Mouse (Mus musculus) common myeloid progenitor, adult 5-6 weeks (primary cell): ENCODE data around the gene Axin1. TPM values are rescaled to one million over a fixed set of nuclear protein-coding genes. Genes with fewer than 3 reads are reported as not detected.

ENCODE experiments used
- ATAC-seq: replicated peaks from 2 replicates; pipeline ENCODE4 v1.8.0; 2016; ENCODE audit warnings: low read depth, mild to moderate bottlenecking, moderate TSS enrichment, inconsistent platforms; ENCODE audit not compliant: poor library complexity, severe bottlenecking
- total RNA-seq: library from RNA; stranded (forward); fragments of 200-1000, 187-1606 nt; gene quantifications from 2 replicates; pipeline ENCODE4 v1.2.3, GENCODE M21; 2017

The Axin1 gene
- total RNA-seq, 1 experiment from 2014 or later: 145 TPM

- ATAC-seq: no peak
These were observed 95.9 kb downstream of the Axin1 start for GRCm38 (mm10) chr17:26234386-26234785.

DNA sequence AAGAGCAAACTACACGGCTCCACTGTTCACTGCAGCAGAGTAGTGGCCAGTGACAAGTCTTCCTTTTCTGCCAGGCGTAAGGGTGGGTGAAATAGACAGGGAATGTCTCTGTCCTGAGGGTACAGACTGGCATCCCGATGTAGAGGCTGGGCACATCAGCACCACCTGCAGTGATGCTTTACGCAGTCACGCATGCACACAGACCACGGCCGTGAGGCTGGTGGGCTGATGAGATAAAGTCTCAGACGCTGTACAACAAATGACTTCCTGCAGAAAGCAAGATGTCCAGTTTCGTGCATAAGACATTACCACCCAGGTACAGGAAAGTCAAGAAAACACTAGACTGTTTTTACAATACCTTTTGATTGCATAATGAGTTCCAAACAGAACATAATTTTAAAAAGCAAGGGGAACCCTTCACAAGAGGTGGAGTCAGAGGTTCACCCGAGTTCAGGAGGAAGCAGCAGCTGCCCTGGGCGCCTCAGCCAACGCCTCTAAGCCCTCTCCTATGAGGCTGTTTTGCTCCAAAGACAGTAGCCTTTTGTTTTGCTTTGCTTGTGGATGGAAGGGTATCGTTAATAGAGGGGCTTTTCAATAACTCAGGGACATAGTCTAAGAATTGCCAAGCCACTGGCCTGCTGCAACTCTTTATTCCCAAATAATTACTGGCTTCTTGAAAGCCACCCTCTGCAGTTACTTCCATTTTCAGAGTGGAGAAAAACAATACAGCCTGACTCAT, 96.8 kb downstream of the Axin1 start:
- peak; percentile 34; the same call in 1 of the 2 replicates for ATAC-seq

- ATAC-seq: peak; percentile 17; the same call in 1 of the 2 replicates
These were observed 99.2 kb downstream of the Axin1 start for GRCm38 (mm10) chr17:26237667-26238066.

DNA sequence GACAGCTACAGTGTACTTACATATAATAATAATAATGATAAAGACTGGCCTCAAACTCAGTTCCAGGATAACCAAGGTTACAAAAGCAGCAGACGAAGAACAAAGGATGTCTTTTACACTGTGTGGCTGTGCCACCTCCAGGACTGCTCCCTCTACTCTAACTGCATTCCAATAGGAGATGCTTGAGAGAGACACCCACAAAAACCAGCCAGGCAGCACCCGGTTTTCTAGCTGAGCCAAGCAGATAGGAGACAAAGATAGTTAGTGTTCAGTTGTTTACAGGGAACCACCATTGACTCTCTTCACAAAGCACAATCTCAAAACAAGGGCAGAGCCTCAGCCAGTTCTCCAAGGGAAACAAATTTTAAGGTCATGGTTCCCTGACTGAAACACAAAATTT, 101.1 kb downstream of the Axin1 start:
- ATAC-seq: no peak

DNA sequence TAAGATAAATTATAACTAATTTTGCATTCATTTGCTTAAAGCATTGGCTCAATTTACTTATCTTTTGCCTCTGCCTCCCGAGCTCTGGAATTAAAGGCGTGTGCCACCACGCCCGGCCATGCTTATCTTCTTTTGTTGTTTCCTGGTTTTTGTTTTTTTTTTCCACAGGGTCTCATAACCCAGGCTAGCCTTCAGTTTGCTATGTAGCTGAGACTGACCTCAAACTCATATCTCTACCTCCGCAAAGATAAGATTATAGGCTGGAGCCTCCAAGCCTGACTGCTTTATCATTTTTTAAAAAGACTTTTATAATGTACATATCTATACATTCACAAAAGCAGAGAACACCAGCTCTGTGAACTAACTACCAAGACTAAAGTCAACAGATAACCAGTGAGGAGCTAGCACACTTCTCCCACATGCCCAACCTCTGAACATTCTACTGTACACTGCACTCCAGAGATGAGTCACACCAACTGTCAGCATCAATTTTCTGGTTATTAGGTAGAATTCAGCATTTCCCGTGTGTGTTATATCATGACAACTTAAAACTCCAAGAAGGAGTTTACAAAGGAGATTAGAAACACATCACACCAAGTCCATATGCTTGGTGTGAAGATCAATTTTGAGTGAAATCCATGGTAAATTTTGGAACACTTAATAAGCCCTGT, 101.8 kb downstream of the Axin1 start:
- ATAC-seq: no peak

- no peak for ATAC-seq
These were observed 102.5 kb downstream of the Axin1 start for GRCm38 (mm10) chr17:26240990-26241389.

- peak; percentile 55 for ATAC-seq
These were observed 105.1 kb downstream of the Axin1 start for GRCm38 (mm10) chr17:26243471-26244100.

DNA sequence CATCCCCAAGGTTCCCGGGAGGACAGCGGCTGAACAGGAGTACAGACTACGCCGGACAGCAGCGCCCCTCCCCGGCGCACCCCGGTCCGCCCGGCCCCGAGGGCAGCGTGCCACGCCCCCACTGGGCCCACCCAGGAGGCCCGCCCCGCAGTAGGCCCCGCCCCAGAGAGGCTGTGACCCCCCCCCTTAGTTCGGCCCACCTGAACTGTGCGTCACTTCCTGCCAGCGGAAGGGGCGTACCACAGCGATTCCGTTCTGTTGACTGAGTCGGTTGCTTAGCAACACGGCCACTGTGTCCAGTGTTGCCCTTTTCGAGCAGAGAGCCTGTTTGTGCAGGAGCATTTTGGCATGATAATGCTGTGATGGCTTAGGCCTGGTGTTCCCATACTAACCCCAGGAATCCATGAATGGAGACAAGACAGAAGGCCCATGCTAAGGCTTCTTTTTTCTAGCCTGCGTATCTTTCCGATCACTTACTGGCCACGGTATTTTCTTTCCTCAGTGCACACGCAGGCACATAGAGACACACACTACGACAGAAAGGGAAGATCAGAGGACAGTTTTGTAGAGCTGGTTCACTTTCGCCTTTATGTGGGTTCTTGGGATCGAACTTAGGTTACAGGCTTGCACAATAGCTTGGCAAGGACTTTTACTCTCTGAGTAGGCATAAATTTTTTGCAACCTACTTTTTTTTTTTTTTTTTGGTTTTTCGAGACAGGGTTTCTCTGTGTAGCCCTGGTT, 105.8 kb downstream of the Axin1 start, which contains the start of gene Fam234a:
Gene Fam234a, minus strand, starts transcription at position 142 of the 741 bp plus-strand sequence.
- ATAC-seq: peak; percentile 84

Other genes with a start within 250 kb of the Axin1 start
- gene Rab40c, start 219.0 kb upstream of the Axin1 start, total RNA-seq: 1.0 and 7.0 TPM in 2 replicates
- 50.4 and 62.4 TPM in 2 replicates for gene Pigq, start 193.8 kb upstream of the Axin1 start, total RNA-seq
- gene Nhlrc4, start 193.7 kb upstream of the Axin1 start, total RNA-seq: not detected in 2 replicates
- gene A930017K11Rik, start 186.1 kb upstream of the Axin1 start, total RNA-seq: not detected in 2 replicates
- gene Capn15, start 152.9 kb upstream of the Axin1 start, total RNA-seq: 4.1 and 4.6 TPM in 2 replicates
- 0.97 and 2.2 TPM in 2 replicates for gene Rab11fip3, start 69.1 kb upstream of the Axin1 start, total RNA-seq
- gene Decr2, start 48.4 kb upstream of the Axin1 start, total RNA-seq: 11.8 and 16.0 TPM in 2 replicates
- gene Nme4, start 43.1 kb upstream of the Axin1 start, total RNA-seq: 70.1 and 78.8 TPM in 2 replicates
- gene Tmem8, start 25.4 kb upstream of the Axin1 start, total RNA-seq: 2.4 and 9.3 TPM in 2 replicates
- gene Mrpl28, start 15.2 kb upstream of the Axin1 start, total RNA-seq: 36.4 and 48.0 TPM in 2 replicates
- 3.9 and 5.7 TPM in 2 replicates for gene Pdia2, start 60.4 kb downstream of the Axin1 start, total RNA-seq
- 0.23 and 0.82 TPM in 2 replicates for gene Rgs11, start 64.3 kb downstream of the Axin1 start, total RNA-seq
- gene Arhgdig, start 69.1 kb downstream of the Axin1 start, total RNA-seq: not detected in 2 replicates
- gene Fam234a, start 105.6 kb downstream of the Axin1 start, total RNA-seq: 6.9 and 8.3 TPM in 2 replicates
- gene Luc7l, start 114.2 kb downstream of the Axin1 start, total RNA-seq: 104 and 124 TPM in 2 replicates